Mouse (Mus musculus) kidney, postnatal 0 days (tissue): ENCODE measurements around the gene Cideb. TPM values are rescaled to one million over a fixed set of nuclear protein-coding genes. Genes with fewer than 3 reads are reported as not detected.
A peak's percentile ranks its signal among the peaks of the same experiment; 100 is the strongest.

Experiments used
- ATAC-seq: fragments of 200-750 bp; cut with Nextera tagmentation; replicated peaks from 2 replicates; pipeline ENCODE4 v1.8.0; 2017; ENCODE audit warnings: low read depth, moderate number of reproducible peaks, moderate TSS enrichment, moderate library complexity; ENCODE audit not compliant: low FRiP score
- DNase-seq: peaks from one replicate; pipeline ENCODE4 v3.0.0-alpha.2; 2016; ENCODE audit warnings: low spot score
- H3K27ac ChIP-seq: fragments of 300-500 bp; sonication (generic); 2 replicates; pipeline ENCODE4 v1.5.1; 2014; ENCODE audit warnings: mild to moderate bottlenecking
- H3K27me3 ChIP-seq: fragments of 300-500 bp; sonication (generic); 2 replicates; pipeline ENCODE4 v1.6.1; 2014; ENCODE audit warnings: low read length, mixed read lengths; ENCODE audit not compliant: insufficient read depth
- H3K36me3 ChIP-seq: fragments of 300-500 bp; sonication (generic); 2 replicates; pipeline ENCODE4 v1.6.1; 2014; ENCODE audit warnings: low read length, mixed read lengths; ENCODE audit not compliant: insufficient read depth
- H3K4me1 ChIP-seq: fragments of 300-500 bp; sonication (generic); replicated peaks from 2 replicates; pipeline ENCODE4 v1.6.1; 2014; ENCODE audit warnings: antibody characterized with exemption, low read length, mixed read lengths; ENCODE audit not compliant: insufficient read depth
- H3K4me2 ChIP-seq: fragments of 300-500 bp; sonication (generic); 2 replicates; pipeline ENCODE4 v1.6.1; 2014; ENCODE audit warnings: mild to moderate bottlenecking, low read length, moderate library complexity, mixed read lengths
- H3K4me3 ChIP-seq: fragments of 300-500 bp; sonication (generic); replicated peaks from 2 replicates; pipeline ENCODE4 v1.5.1; 2014; ENCODE audit warnings: low read depth, low read length
- H3K9ac ChIP-seq: fragments of 300-500 bp; sonication (generic); 2 replicates; pipeline ENCODE4 v1.6.1; 2014; ENCODE audit warnings: low read depth, low read length
- H3K9me3 ChIP-seq: fragments of 300-500 bp; sonication (generic); replicated peaks from 2 replicates; pipeline ENCODE4 v1.6.1; 2016; ENCODE audit warnings: low read length, inconsistent platforms, mixed read lengths
- CTCF ChIP-seq: IDR thresholded peaks from 2 replicates; pipeline ENCODE4 v1.5.1; 2016; ENCODE audit warnings: antibody characterized with exemption, low read depth, mild to moderate bottlenecking, moderate library complexity
- WGBS: fragments of 180-500 bp; shearing (Covaris S2); extraction: QIAGEN DNeasy Blood & Tissue Kit; methylation state at CpG from one replicate; pipeline ENCODE4 v1.1.7; 2014; 5-methylcytosine and 5-hydroxymethylcytosine counted together
- polyA plus RNA-seq: library from polyadenylated mRNA; unstranded; fragments of >200 nt; fragmentation: Nextera tagmentation; extraction: Ambion mirVana; gene quantifications from 2 replicates; pipeline ENCODE4 v1.2.1, GENCODE M21; 2015

Gene Cideb
- polyA plus RNA-seq, 1 experiment from 2014 or later = 51.0 TPM

- 25% methylated on average over 4 of the region's 4 CpGs for WGBS
- H3K4me3 ChIP-seq = peak within 1 kb of the TSS; percentile 8; the same call in 1 of the 2 replicates
- ATAC-seq (no peak), DNase-seq (no peak)
- peaks cover 25% of the 10 kb centered on the region; the same call in 1 of the 2 replicates for H3K36me3 ChIP-seq
- H3K9me3 ChIP-seq = no peaks in the 10 kb centered on the region
- H3K27me3 ChIP-seq = 0 out of 2 replicates have a peak, but pooled peaks cover 7% of the 10 kb centered on the region
- H3K9ac ChIP-seq = peak within 1 kb of the TSS; percentile 29; the same call in 1 of the 2 replicates
- TF ChIP-seq CTCF = no peak
- peak within 1 kb of the TSS; percentile 55 for H3K4me2 ChIP-seq
- H3K4me1 ChIP-seq = 0 out of 2 replicates have a peak, but pooled peaks cover 6% of the 10 kb centered on the region
- peak within 1 kb of the TSS; percentile 52 for H3K27ac ChIP-seq
Measured at GRCm38 (mm10) chr14:55713729-55714122, 44.5 kb downstream of the Cideb start, which contains the start of gene Tgm1. Gene Tgm1, minus strand, starts transcription at chr14:55713926.

DNA sequence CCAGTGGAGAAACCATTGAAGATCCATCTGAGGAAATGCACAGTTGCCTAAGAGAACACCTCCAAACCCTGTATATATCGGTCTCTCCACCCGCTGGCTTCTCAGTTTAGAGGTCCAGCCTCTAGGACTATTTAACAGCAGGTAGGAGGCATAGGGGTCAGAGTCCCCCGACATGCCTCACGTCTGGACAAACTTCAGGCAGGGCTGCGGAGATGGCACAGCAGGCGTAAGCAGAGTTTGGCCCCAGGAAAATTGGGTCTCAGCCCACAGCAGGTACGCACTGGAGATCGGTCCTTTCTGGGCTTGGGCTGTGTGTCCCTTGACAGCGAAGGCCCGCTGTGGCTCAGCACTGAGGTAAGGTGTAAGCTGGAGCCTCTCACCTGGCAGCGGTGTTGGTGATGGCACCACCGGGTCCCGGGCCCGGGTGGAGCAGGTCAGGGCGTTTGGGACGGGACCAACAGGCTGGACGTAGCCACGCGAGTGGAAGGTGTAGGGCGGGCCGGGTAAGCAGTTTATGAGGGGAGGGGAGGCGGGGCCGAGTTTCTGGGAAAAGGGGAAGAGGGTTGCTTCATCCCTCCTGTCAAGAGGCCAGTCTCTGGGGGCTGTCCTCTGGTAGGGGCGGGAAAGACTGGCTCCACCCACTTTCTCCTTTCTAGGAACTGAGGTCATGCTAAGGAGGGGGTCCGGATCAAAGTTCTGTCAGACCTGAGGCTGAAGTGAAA, 45.1 kb downstream of the Cideb start:
- 0 out of 2 replicates have a peak, but pooled peaks cover 6% of the 10 kb centered on the region for H3K4me1 ChIP-seq
- H3K36me3 ChIP-seq = peaks cover 19% of the 10 kb centered on the region; the same call in 1 of the 2 replicates
- DNase-seq (peak; percentile 46), ATAC-seq (peak; percentile 41)
- TF ChIP-seq CTCF = no peak
- H3K9ac ChIP-seq = peak overlapping the region; percentile 29; the same call in 1 of the 2 replicates
- 0 out of 2 replicates have a peak, but pooled peaks cover 7% of the 10 kb centered on the region for H3K27me3 ChIP-seq
- peak overlapping the region; percentile 8; the same call in 1 of the 2 replicates for H3K4me3 ChIP-seq
- peak overlapping the region; percentile 52 for H3K27ac ChIP-seq
- H3K9me3 ChIP-seq = no peaks in the 10 kb centered on the region
- H3K4me2 ChIP-seq = peak overlapping the region; percentile 55
- WGBS = 11% methylated on average over 25 of the region's 25 CpGs

GRCm38 (mm10) chr14:55711786-55712185, 46.5 kb downstream of the Cideb start:
- 83% methylated on average over 7 of the region's 7 CpGs for WGBS
- 0 out of 2 replicates have a peak, but pooled peaks cover 7% of the 10 kb centered on the region for H3K27me3 ChIP-seq
- H3K4me3 ChIP-seq = no peak overlapping the region
- no peaks in the 10 kb centered on the region for H3K9me3 ChIP-seq
- H3K36me3 ChIP-seq = 0 out of 2 replicates have a peak, but pooled peaks cover 9% of the 10 kb centered on the region
- DNase-seq (no peak), ATAC-seq (no peak)
- no peak overlapping the region for H3K4me2 ChIP-seq
- no peak overlapping the region for H3K27ac ChIP-seq
- peak; percentile 11; the same call in 1 of the 2 replicates for TF ChIP-seq CTCF
- no peak overlapping the region for H3K9ac ChIP-seq
- 0 out of 2 replicates have a peak, but pooled peaks cover 6% of the 10 kb centered on the region for H3K4me1 ChIP-seq

DNA sequence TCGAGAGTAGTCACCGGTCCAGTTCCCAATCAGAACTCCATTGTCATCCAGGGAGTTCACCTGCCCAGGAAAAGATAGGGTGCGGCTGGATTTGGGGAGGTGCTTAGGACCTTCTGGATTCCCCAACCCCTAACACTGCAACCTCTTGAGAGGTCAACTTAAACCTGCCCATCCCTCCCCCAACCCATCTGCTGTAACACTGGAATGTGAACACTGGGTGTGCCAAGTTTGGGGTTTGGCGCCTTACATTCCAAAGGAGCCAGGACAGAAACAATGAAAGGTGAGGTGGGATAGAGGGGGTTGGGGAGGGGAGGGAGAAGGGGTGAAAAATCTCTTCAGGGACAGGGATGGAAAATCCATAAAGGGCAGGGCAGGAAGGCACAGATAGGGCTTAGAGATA, 48.7 kb downstream of the Cideb start:
- no peak for ATAC-seq
- WGBS = 83% methylated on average over 4 of the region's 4 CpGs
- 0 out of 2 replicates have a peak, but pooled peaks cover 7% of the 10 kb centered on the region for H3K27me3 ChIP-seq

DNA sequence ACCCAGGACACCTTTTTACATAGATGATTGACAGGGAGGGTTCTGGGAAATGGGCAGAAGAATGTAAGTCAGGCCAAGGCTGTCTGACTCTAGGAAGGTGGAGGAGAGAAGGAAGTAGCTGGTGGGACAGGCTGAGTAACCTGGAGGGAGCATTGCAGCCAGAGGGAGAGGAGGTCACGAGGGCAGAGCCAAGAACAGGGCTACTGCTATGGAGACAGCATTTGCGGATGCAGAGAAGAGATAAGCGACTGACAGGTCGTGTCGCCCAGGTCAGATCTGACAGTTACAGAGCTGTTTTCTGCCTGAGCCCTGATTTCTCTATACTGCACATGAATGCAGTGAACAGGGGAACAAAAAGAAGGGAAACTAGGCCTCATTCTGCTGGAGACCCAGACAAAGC, 50.9 kb downstream of the Cideb start:
- DNase-seq = no peak
- ATAC-seq = no peak
- no peaks in the 10 kb centered on the region for H3K9me3 ChIP-seq
- 85% methylated on average over 5 of the region's 5 CpGs for WGBS
- H3K27me3 ChIP-seq = 0 out of 2 replicates have a peak, but pooled peaks cover 5% of the 10 kb centered on the region
- no peak overlapping the region for H3K4me3 ChIP-seq
- no peaks in the 10 kb centered on the region for H3K36me3 ChIP-seq
- no peak overlapping the region for H3K9ac ChIP-seq
- TF ChIP-seq CTCF = no peak
- no peak overlapping the region for H3K27ac ChIP-seq
- no peak overlapping the region for H3K4me2 ChIP-seq
- H3K4me1 ChIP-seq = no peaks in the 10 kb centered on the region

More for the DNA sequence above, 48.7 kb downstream of the Cideb start:
- no peak overlapping the region for H3K9ac ChIP-seq
- no peak for DNase-seq
- H3K4me3 ChIP-seq = no peak overlapping the region
- no peak overlapping the region for H3K4me2 ChIP-seq
- H3K9me3 ChIP-seq = no peaks in the 10 kb centered on the region
- H3K4me1 ChIP-seq = 0 out of 2 replicates have a peak, but pooled peaks cover 6% of the 10 kb centered on the region
- no peak overlapping the region for H3K27ac ChIP-seq
- no peak for TF ChIP-seq CTCF
- no peaks in the 10 kb centered on the region for H3K36me3 ChIP-seq

DNA sequence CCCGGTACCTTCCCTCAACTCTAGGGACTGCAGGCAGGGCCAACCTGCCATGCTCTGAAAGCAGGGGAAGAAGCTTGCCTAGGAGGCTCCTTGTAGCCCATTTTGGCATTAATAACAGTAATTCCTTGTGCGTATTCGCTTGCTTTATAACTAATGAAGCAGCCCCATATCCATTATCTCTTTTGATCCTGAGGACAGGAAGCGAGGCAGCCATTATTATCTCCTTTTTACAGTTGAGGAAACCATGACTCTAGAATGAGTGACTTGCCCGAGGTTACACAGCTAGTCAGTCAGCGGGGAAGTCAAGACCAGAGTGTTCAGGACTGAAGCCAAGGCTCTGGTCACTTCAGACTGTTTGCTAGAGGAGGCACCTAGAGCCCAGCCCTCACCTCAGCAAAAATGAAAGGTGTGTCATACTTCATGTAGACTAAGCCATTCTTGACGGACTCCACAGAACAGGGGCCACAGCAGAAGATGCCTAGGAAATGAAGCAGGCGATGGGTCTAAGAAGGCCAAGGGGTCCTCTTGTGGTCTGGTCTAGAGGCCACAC, 52.1 kb downstream of the Cideb start:
- DNase-seq = no peak
- no peaks in the 10 kb centered on the region for H3K9me3 ChIP-seq
- TF ChIP-seq CTCF = no peak
- no peak overlapping the region for H3K4me2 ChIP-seq
- no peak overlapping the region for H3K4me3 ChIP-seq
- ATAC-seq = no peak
- no peak overlapping the region for H3K27ac ChIP-seq
- H3K27me3 ChIP-seq = no peaks in the 10 kb centered on the region
- H3K4me1 ChIP-seq = no peaks in the 10 kb centered on the region
- no peaks in the 10 kb centered on the region for H3K36me3 ChIP-seq
- H3K9ac ChIP-seq = no peak overlapping the region
- 88% methylated on average over 8 of the region's 8 CpGs for WGBS

Other genes with a start within 250 kb of the Cideb start
- gene Cpne6, start 248.0 kb downstream of the Cideb start, polyA plus RNA-seq = 0.19 and 0.28 TPM in 2 replicates
- not detected in 2 replicates for gene Nrl, start 233.5 kb downstream of the Cideb start, polyA plus RNA-seq
- gene Pck2, start 218.2 kb downstream of the Cideb start, polyA plus RNA-seq = 38.2 and 42.2 TPM in 2 replicates
- 109 and 116 TPM in 2 replicates for gene Dcaf11, start 198.5 kb downstream of the Cideb start, polyA plus RNA-seq
- 1.7 and 2.2 TPM in 2 replicates for gene A730061H03Rik, start 198.1 kb downstream of the Cideb start, polyA plus RNA-seq
- gene Fitm1, start 182.8 kb downstream of the Cideb start, polyA plus RNA-seq = 13.0 and 13.3 TPM in 2 replicates
- gene Psme1, start 180.3 kb downstream of the Cideb start, polyA plus RNA-seq = 179 and 181 TPM in 2 replicates
- 14.3 and 16.6 TPM in 2 replicates for gene Emc9, start 173.2 kb downstream of the Cideb start, polyA plus RNA-seq
- gene Psme2, start 167.3 kb downstream of the Cideb start, polyA plus RNA-seq = 281 and 286 TPM in 2 replicates
- gene Rnf31, start 166.8 kb downstream of the Cideb start, polyA plus RNA-seq = 17.9 TPM in 2 replicates
- gene Irf9, start 154.9 kb downstream of the Cideb start, polyA plus RNA-seq = 24.2 and 27.4 TPM in 2 replicates
- gene Rec8, start 140.4 kb downstream of the Cideb start, polyA plus RNA-seq = 12.7 and 14.9 TPM in 2 replicates
- 58.5 and 68.7 TPM in 2 replicates for gene Ipo4, start 122.5 kb downstream of the Cideb start, polyA plus RNA-seq
- gene Gm49378, start 120.6 kb downstream of the Cideb start, polyA plus RNA-seq = 1.8 and 3.0 TPM in 2 replicates
- gene Tm9sf1, start 114.7 kb downstream of the Cideb start, polyA plus RNA-seq = 108 and 118 TPM in 2 replicates
- 0.47 and 1.1 TPM in 2 replicates for gene Tssk4, start 108.3 kb downstream of the Cideb start, polyA plus RNA-seq
- 48.8 and 56.0 TPM in 2 replicates for gene Mdp1, start 98.0 kb downstream of the Cideb start, polyA plus RNA-seq
- 48.2 and 49.7 TPM in 2 replicates for gene Gmpr2, start 86.5 kb downstream of the Cideb start, polyA plus RNA-seq
- 508 and 548 TPM in 2 replicates for gene Nedd8, start 86.3 kb downstream of the Cideb start, polyA plus RNA-seq
- 24.6 and 29.0 TPM in 2 replicates for gene Tinf2, start 76.6 kb downstream of the Cideb start, polyA plus RNA-seq
- gene Tgm1, start 44.5 kb downstream of the Cideb start, polyA plus RNA-seq = 5.9 and 7.6 TPM in 2 replicates
- 39.9 and 43.2 TPM in 2 replicates for gene Rabggta, start 36.2 kb downstream of the Cideb start, polyA plus RNA-seq
- 122 and 127 TPM in 2 replicates for gene Dhrs1, start 12.8 kb downstream of the Cideb start, polyA plus RNA-seq
- 26.2 and 26.5 TPM in 2 replicates for gene Nop9, start 12.8 kb downstream of the Cideb start, polyA plus RNA-seq
- 0.68 and 0.75 TPM in 2 replicates for gene Ltb4r2, start 3.0 kb upstream of the Cideb start, polyA plus RNA-seq
- 0.47 and 0.71 TPM in 2 replicates for gene Ltb4r1, start 7.5 kb upstream of the Cideb start, polyA plus RNA-seq
- gene Adcy4, start 25.6 kb upstream of the Cideb start, polyA plus RNA-seq = 10.0 and 10.6 TPM in 2 replicates
- 20.4 and 24.7 TPM in 2 replicates for gene Ripk3, start 30.4 kb upstream of the Cideb start, polyA plus RNA-seq
- 16.8 and 19.7 TPM in 2 replicates for gene Nfatc4, start 64.7 kb upstream of the Cideb start, polyA plus RNA-seq
- gene Nynrin, start 95.6 kb upstream of the Cideb start, polyA plus RNA-seq = 8.4 and 8.9 TPM in 2 replicates
- 0.20 and 0.28 TPM in 2 replicates for gene Cbln3, start 125.9 kb upstream of the Cideb start, polyA plus RNA-seq
- gene Khnyn, start 126.5 kb upstream of the Cideb start, polyA plus RNA-seq = 8.1 and 9.8 TPM in 2 replicates
- gene Sdr39u1, start 141.8 kb upstream of the Cideb start, polyA plus RNA-seq = 85.3 and 86.0 TPM in 2 replicates
- 1.8 and 5.8 TPM in 2 replicates for gene Cma1, start 186.2 kb upstream of the Cideb start, polyA plus RNA-seq
- gene Cma2, start 192.5 kb upstream of the Cideb start, polyA plus RNA-seq = not detected in 2 replicates